Mouse (Mus musculus) right cerebral cortex, adult 18-20 months (tissue): Measurements from ENCODE around the gene Kcns1.

Experiments used
- DNase-seq: peaks from one replicate; pipeline ENCODE4 v3.0.0; 2022; ENCODE audit warnings: mixed read lengths

Gene Kcns1

DNA sequence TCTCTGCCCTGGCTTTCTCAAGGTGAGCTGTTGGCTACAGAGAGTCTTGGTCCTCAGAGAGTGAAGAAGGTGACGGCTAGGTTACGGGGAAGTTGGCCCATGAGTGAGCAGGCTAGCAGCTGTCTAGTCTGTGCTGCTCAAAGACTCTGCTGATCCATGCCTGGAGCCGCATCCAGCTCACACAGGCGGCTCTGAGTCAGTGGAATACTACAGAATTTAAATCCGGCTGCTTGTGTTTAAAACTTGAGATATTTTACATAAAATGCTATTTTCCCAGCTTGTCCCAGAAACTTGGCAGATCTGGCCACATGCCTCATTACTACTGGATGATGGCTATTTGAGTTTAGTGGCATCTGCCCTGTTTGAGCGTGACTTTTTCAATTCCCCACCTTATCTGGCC, 51.4 kb downstream of the Kcns1 start:
- peak; percentile 59 for DNase-seq

DNA sequence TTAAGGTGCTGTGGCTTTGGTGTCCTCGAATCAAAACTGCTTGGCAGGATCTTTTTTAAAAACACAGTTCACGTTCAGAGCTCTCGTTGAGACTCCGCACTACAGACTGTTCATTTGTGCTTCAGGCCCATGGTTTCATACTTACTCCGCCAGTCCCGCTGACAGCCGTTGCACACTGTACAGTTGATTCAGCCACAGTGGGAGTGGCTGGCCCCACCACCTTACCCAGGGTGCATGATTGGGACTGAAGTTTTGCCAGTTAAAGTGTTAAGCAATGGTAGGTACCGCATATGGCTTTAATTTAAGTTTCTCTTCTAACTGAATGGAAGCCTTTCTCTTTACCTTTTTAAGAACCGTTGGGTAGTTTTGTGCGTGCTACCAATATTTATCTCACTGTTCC, 55.4 kb downstream of the Kcns1 start:
- DNase-seq: no peak

DNA sequence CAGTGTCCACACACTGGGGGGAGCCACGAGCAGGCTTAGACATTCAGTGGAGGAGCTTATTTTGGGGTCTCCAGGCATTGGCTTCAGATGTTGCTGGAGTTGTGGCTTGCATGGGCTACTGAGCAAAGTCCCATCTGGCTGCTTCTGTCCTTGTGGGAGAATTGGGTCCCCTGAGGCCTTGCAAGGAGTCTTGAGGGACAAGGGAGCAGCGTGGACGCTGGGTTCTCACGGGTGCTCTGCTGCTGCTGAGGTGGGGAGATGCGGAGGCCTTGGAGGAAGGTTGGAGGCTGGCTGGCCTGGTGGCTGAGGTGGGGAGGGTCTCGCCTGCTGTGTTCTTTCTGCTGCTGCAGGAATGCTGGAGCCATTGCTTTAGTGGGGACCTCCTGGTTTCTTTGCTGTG, 56.9 kb downstream of the Kcns1 start:
- no peak for DNase-seq
